Mouse (Mus musculus) R1 (cell line): ENCODE results near the gene Sgf29.

Source experiments
- DNase-seq: peaks from one replicate; pipeline ENCODE4 v3.0.0-alpha.2; 2018; ENCODE audit warnings: low read depth, low spot score

Gene Sgf29

GRCm38 (mm10) chr7:126704121-126704980 lies 55.2 kb downstream of the Sgf29 start:
- peak; percentile 71 for DNase-seq

- no peak for DNase-seq
Measured at GRCm38 (mm10) chr7:126707442-126708174, 58.5 kb downstream of the Sgf29 start, which contains the start of gene Coro1a. TSS of gene Coro1a (minus strand) at chr7:126707787.

- no peak for DNase-seq
Measured at GRCm38 (mm10) chr7:126708175-126708952, 59.3 kb downstream of the Sgf29 start.

- no peak for DNase-seq
Measured at GRCm38 (mm10) chr7:126710266-126710665, 61.2 kb downstream of the Sgf29 start.

- no peak for DNase-seq
Measured at GRCm38 (mm10) chr7:126711910-126712309, 62.8 kb downstream of the Sgf29 start.

GRCm38 (mm10) chr7:126715679-126716078 lies 66.6 kb downstream of the Sgf29 start:
- DNase-seq: no peak

- DNase-seq: no peak
Measured at GRCm38 (mm10) chr7:126717566-126717965, 68.5 kb downstream of the Sgf29 start.

GRCm38 (mm10) chr7:126718787-126719337 lies 69.8 kb downstream of the Sgf29 start:
- DNase-seq: peak; percentile 80

GRCm38 (mm10) chr7:126721635-126722034 lies 72.5 kb downstream of the Sgf29 start:
- DNase-seq: no peak
